Mouse (Mus musculus) heart, adult 11 months (tissue): ENCODE data around the gene Tex26.

Source experiments
- DNase-seq: peaks from one replicate; pipeline ENCODE4 v3.0.0; 2022

The Tex26 gene

GRCm38 (mm10) chr5:149490275-149490674 lies 50.8 kb downstream of the Tex26 start:
- DNase-seq, result peak; percentile 68

GRCm38 (mm10) chr5:149495655-149496054 lies 56.2 kb downstream of the Tex26 start:
- no peak for DNase-seq

DNA sequence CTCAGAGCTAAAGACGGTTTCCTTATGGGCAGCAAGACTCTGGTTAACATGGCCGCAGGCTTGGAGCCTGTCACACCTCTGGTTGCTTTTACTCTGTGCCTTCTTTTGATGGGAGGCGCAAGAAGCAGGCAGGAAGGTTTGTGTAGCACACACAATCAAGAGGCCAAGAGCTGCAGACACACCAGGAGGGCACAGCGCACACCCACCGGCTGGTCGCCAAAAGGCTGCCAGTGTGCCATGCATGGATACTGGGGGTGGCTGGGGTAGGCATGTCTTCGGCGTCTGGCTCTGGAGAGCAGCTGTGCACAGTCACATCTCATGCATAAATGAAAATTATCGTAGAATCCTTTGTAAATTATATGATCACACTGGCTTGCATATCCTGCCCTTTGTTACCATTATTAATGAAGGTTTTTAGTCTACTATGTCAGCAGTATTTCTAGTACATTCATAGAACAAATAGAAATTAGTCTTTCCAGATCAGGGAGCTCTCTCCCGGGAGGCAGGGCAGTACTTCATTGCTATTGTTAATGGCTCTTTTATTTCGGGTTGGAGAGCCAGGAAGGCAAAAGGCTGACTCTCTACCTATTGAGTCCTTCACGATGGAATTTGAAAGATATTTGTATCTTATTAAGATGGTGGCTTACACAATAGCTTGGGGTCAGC lies 57.1 kb downstream of the Tex26 start:
- DNase-seq, result peak; percentile 81

DNA sequence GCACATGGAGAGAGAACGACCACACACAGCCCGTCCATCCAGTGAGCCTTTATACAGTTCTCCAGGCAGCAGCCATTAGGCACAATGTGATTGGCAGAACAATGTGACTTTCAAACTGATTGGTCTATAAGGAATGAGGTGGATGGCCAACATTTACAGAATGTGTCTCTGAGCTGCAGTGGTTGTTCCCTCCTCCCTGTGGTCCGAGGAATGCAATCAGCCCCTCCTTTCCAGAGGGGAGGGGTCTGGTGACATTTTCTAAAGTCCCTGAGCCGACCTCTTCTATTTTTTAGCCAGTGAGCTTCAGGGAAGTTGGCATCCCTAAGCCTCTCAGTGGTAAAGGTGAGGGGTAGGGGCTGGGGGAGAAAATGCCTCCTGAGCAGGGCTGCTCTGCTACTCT lies 60.5 kb downstream of the Tex26 start:
- DNase-seq, result no peak

DNA sequence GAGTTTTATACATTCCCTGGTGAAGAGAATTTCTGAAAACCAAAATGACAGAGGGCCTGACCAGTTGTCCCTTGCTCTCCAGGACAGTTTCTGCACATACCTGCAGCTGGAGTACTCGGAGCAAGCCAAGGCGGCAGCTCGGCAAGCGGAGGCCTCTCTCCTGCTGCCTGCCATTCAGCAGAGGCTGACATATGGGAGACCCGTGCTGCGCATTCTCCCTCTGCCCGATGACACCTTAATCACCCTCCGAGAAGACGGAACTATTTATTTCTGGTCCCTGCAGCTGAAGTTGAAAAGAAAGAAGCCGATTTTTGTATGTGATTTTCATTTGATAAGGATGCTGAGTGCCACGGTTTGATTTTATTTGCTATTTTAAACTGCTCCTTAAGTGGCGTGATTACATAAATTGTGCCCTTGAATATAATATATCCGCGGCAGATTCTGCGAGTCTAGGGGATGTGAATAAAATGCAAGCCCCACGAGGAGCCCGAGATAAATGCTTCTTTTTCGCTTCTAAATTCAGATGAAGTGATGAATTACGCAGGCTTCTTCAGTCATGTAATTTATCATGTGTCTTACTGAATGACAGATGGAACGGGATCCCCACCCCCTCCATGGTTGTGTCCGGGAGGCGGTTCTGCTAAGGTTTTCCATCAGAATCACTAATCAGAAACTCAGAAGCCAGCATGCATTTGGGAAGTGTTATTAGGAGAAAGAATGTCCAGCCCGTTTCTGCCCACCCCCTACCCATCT lies 64.1 kb downstream of the Tex26 start:
- no peak for DNase-seq

GRCm38 (mm10) chr5:149504985-149505384 lies 65.5 kb downstream of the Tex26 start:
- no peak for DNase-seq

DNA sequence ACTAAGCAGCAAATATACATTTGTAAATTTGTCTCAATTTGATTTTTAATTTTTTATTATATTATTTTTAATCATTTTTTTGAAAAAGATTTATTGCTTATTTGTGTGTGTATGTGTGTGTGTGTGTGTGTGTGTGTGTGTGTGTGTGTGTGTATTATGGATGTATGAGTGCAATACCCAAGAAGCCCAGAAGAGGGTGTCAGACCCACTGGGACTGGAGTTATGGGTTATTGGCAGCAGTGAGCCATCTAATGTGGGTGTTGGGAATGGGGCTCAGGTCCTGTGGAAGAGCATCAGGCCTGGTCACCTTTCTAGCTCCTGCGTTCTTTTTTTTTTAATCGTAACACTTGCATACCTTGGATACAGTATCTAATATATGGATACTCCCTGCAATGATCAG lies 66.6 kb downstream of the Tex26 start:
- DNase-seq, result no peak

DNA sequence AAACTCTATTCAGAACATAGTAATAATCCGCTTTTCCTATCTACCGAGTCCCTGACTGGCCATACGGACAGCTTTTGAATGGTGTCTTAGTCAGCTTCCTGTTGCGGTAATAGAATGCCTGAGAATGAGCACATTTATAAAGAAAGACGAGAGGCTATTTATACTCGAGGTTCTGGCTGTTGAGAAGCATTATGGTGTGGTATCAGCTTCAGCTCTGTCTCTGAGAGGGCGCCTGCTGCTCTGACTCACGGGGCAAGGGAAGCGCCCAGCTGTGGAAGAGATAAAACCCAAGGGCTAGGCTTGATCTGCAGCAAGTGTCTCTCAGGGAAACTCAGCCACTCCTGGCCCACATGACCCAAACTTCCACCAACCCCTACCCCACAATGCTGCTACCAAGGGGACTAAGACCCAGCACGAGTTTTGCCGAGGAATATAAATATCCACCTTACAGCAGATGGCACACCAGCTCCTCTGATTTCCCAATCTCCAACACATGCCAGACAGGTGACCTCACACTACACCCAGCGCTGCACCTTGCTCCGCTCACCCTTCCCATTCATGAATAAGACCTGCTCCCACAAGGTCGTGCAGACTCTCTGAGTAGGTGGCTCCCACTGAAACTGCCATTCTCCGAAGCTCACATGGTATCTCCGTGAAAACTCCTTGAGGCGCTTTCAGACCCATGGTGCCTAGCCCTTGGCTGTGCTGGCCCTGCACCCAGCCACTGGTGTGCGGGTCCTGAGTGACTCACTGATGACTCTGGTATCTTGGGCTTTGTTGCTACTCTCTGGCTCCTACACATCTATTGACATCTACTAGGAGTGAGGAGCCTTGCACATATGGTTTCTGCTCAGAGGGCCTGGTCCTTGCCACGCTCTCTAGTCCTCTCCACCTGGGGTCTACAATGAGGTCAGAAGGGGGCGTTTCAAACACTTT lies 68.9 kb downstream of the Tex26 start:
- DNase-seq, result no peak

DNA sequence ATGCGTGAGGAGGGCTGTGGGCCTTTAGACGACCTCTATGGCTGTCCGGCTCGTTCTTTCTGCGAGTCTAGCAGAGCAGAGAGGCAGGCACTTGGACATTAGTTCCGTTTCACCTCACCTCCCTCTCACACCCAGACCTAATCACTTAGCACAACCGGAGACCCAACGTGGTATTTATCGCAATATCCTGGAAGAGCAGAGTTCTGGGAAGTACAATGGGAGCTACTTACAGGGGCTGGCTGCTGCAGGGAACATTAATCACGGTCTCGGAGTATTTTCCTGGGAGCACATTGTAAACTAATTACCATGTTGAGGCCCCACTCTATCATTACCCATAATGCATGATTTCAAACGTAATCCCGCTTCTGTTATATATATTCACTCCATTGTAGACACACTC lies 70.9 kb downstream of the Tex26 start:
- no peak for DNase-seq

- no peak for DNase-seq
Measured at GRCm38 (mm10) chr5:149512695-149513094, 73.2 kb downstream of the Tex26 start.

GRCm38 (mm10) chr5:149513438-149514086 lies 74.1 kb downstream of the Tex26 start:
- no peak for DNase-seq

DNA sequence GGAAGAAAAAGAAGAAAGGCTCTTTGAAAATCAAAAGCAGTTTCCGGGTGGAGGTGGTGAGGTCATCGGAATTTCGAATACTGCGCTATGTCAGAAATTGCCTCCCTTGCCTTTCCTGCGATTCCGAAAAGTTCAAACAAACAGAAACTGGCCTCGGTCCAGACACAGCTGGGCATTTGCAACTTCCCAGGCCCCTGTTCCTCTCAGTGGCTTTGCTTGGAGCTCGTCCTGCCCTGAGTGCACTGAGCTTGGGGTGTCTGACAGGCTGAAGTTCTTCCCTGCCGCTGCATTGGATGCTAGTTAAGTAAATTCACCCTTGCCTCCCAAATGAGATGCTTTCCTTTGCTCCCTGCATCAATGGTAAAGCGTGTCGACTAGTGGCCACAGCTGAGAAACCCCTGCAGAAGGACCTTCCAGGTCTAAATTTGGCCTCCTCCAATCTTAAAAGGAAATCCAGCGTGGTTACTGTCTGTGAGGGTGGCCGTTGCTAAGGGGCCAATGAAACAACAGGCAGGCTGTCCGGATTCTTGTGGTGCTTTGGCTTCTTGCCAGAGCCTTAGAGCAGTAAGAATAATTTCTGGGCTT lies 74.7 kb downstream of the Tex26 start:
- DNase-seq, result peak; percentile 94

DNA sequence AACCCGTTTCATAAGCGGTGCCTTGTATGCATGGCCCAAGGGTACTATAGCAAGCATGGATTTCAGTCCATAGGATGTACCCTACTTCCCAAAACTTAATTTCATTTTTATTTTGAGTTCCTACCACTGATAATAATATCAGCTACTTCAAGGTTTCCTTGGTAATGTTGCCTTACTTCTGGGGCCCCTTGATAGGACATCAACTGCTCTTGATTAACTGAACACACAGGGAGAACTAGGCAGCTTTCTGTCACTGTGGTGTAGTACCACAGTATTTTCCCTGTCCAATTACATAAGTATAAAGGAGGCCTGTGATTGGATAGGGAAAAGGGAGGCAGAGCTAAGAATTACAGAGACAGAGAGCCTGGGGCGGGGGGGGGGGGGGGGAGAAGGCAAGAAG lies 75.4 kb downstream of the Tex26 start:
- no peak for DNase-seq

- DNase-seq, result no peak
Measured at GRCm38 (mm10) chr5:149517116-149517515, 77.7 kb downstream of the Tex26 start.
